Mouse (Mus musculus) liver, postnatal 0 days (tissue): ENCODE measurements around the gene Idua.

Experiments used
- CTCF ChIP-seq: sonication (generic); IDR thresholded peaks from 2 replicates; pipeline ENCODE4 v1.5.1; 2016; ENCODE audit warnings: antibody characterized with exemption, low read depth
- EP300 ChIP-seq: IDR thresholded peaks from 2 replicates; pipeline ENCODE4 v1.6.1; 2016; ENCODE audit warnings: antibody characterized with exemption, low read depth, mild to moderate bottlenecking

- TF ChIP-seq CTCF (no peak), EP300 (no peak)
Observed at GRCm38 (mm10) chr5:108677605-108678295, 17.6 kb downstream of the Idua start.
